Comparison of ENCODE assay signal across 8 mouse cellular contexts in the genomic region with DNA sequence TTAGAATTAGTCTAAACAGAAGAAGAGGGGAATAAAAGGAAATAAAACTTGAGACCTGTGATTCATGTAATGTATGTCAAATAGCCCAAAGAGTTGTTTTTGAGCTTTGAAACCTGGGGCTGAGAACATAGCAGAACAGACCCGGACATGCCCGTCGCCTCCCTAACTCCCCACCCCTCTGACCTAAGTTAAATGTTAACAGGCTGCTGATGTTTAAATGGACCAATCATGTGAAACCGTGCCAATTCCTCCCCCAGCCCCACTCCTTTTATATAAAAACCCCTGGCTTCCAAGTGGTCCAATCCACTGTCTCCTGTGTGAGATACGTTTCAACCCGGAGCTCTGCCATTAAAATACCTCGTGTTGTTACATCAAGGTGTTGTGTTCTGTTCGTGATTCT. TPM values are rescaled to one million over a fixed set of nuclear protein-coding genes. Genes with fewer than 3 reads are reported as not detected.
DNase-seq lines count a peak whose midpoint lies in the region; TF ChIP-seq lines count a peak whose summit lies in the region.
"Not testable (repeated sequence)": the region's sequence is repeated elsewhere in the genome, so short reads cannot be mapped to it uniquely, and the experiment has no call there.

No protein-coding gene starts in this region.

- peaks cover 42% of the 10 kb centered on the region for H3K79me2 ChIP-seq in liver, adult 2 months (ENCODE audit: control insufficient read depth, insufficient read depth, low read length)

- DNase-seq in gastrocnemius, adult 2 months, result not testable (repeated sequence)
- DNase-seq in heart, adult 11 months, result peak; percentile 61
- peak; percentile 34 for DNase-seq in kidney, adult 11 months
- DNase-seq in kidney, adult 2 months, result peak; percentile 63
- DNase-seq in kidney, adult 8-10 months, result peak; percentile 30 to 49
- peak; percentile 45 for DNase-seq in kidney, adult 9 months
- DNase-seq in kidney, postnatal 36 days, result peak; percentile 31 to 49
- DNase-seq in liver, adult 2 months (ENCODE audit: extremely low read depth, low read depth, low spot score), result peak; percentile 55

- not testable (repeated sequence) for H3K9ac ChIP-seq in liver, adult 2 months (ENCODE audit: low read depth, low read length)

- intact Hi-C loops in gastrocnemius, adult 2 months (cut with DNase I), result not testable (repeated sequence)

- H3K4me3 ChIP-seq in gastrocnemius, adult 2 months, result peak overlapping the region; percentile 65; the same call in 1 of the 2 replicates
- H3K4me3 ChIP-seq in kidney, adult 2 months (ENCODE audit: insufficient read depth, low read depth, low read length); liver, adult 2 months (ENCODE audit: insufficient read depth, low read depth, low read length): not testable (repeated sequence)

- not testable (repeated sequence) for TF ChIP-seq CTCF in gastrocnemius, adult 2 months (IDR thresholded peaks at IDR 0.05); kidney, adult 2 months (conservative IDR thresholded peaks at IDR 0.05; ENCODE audit: insufficient read depth, insufficient read length, low read depth, low read length); liver, adult 2 months (IDR thresholded peaks at IDR 0.05; ENCODE audit: low read depth, low read length)

- H3K4me1 ChIP-seq in kidney, adult 2 months (ENCODE audit: control insufficient read depth, insufficient read depth, low read length), result peaks cover 23% of the 10 kb centered on the region
- peaks cover 27% of the 10 kb centered on the region for H3K4me1 ChIP-seq in liver, adult 2 months (ENCODE audit: control insufficient read depth, insufficient read depth, low read length)

- not testable (repeated sequence) for TF ChIP-seq POLR2A in kidney, adult 2 months (IDR thresholded peaks at IDR 0.05; ENCODE audit: low read depth, low read length); liver, adult 2 months (IDR thresholded peaks at IDR 0.05; ENCODE audit: extremely low read depth, insufficient read depth, low read length)

- WGBS in kidney, adult 2 months, result 74% methylated on average over 8 of the region's 8 CpGs
- WGBS in liver, adult 2 months, result 65% methylated on average over 8 of the region's 8 CpGs

- H3K27me3 ChIP-seq in kidney, adult 2 months (replicated peaks; ENCODE audit: control insufficient read depth, insufficient read depth, low read length); liver, adult 2 months (ENCODE audit: control insufficient read depth, insufficient read depth, low read length): not testable (repeated sequence)

- peak overlapping the region; percentile 100; the same call in 1 of the 2 replicates for H3K27ac ChIP-seq in gastrocnemius, adult 2 months
- H3K27ac ChIP-seq in kidney, adult 2 months (ENCODE audit: insufficient read depth, low read depth, low read length); liver, adult 2 months (replicated peaks; ENCODE audit: insufficient read depth, low read depth, low read length): not testable (repeated sequence)

- H3K36me3 ChIP-seq in kidney, adult 2 months (ENCODE audit: control insufficient read depth, insufficient read depth, low read length); liver, adult 2 months (ENCODE audit: control insufficient read depth, insufficient read depth, low read length): not testable (repeated sequence)

RNA-seq across cellular contexts. Expression of a gene that starts 7.1 kb away (rescaled TPM):
- 10 to 100 TPM; 49.9 to 91.6 TPM for total RNA-seq in gastrocnemius, adult 2 months (2021)
- 17.0 and 26.7 TPM in 2 replicates for polyA plus RNA-seq in kidney, adult 2 months (2012; rRNA removed)
- 94.3 and 101 TPM in 2 replicates for total RNA-seq in liver, adult 2 months (2014; rRNA removed)
- 6.9 and 8.3 TPM in 2 replicates for polyA plus RNA-seq in liver, adult 2 months (2012; rRNA removed)

RNA-seq across cellular contexts. Expression of a gene that starts 39.1 kb away (rescaled TPM):
- 10 to 100 TPM; 30.1 to 44.9 TPM for total RNA-seq in gastrocnemius, adult 2 months (2021)
- polyA plus RNA-seq in kidney, adult 2 months (2012; rRNA removed), result 9.4 and 13.1 TPM in 2 replicates
- 13.4 and 16.8 TPM in 2 replicates for total RNA-seq in liver, adult 2 months (2014; rRNA removed)
- polyA plus RNA-seq in liver, adult 2 months (2012; rRNA removed), result 6.4 and 7.5 TPM in 2 replicates

RNA-seq across cellular contexts. Expression of a gene that starts 39.3 kb away (rescaled TPM):
- 100 to 1,000 TPM; 519 to 581 TPM for total RNA-seq in gastrocnemius, adult 2 months (2021)
- polyA plus RNA-seq in kidney, adult 2 months (2012; rRNA removed), result 257 and 357 TPM in 2 replicates
- 138 and 173 TPM in 2 replicates for total RNA-seq in liver, adult 2 months (2014; rRNA removed)
- polyA plus RNA-seq in liver, adult 2 months (2012; rRNA removed), result 169 and 170 TPM in 2 replicates
